Mouse (Mus musculus): Measurements from ENCODE around the gene Srrm4. TPM values are rescaled to one million over a fixed set of nuclear protein-coding genes. Genes with fewer than 3 reads are reported as not detected.
A peak's percentile ranks its signal among the peaks of the same experiment; 100 is the strongest.

Srrm4 gene
- polyA plus RNA-seq, 1 experiment from 2014 or later, result 1.0 TPM

GRCm38 (mm10) chr5:116476006-116476405 lies 115.6 kb downstream of the Srrm4 start:
- Histone ChIP-seq H3K27ac (ENCODE audit: low read depth) (no peak overlapping the region), H3K4me1 (ENCODE audit: insufficient read depth) (no peaks in the 10 kb centered on the region), H3K36me3 (replicated peaks; ENCODE audit: insufficient read depth, low read length) (no peaks in the 10 kb centered on the region), H3K4me2 (ENCODE audit: low read depth, low read length) (no peak overlapping the region), H3K27me3 (ENCODE audit: insufficient read depth, low read length) (no peaks in the 10 kb centered on the region), H3K4me3 (ENCODE audit: low read depth, low read length) (no peak overlapping the region), H3K9me3 (ENCODE audit: low read length) (no peaks in the 10 kb centered on the region), H3K9ac (replicated peaks) (no peak overlapping the region)
- peak; percentile 65 for DNase-seq
- WGBS (ENCODE audit: insufficient replicate concordance), result 12% methylated on average over 15 of the region's 15 CpGs
- ATAC-seq, result no peak
- peak; percentile 79 for TF ChIP-seq CTCF (IDR thresholded peaks at IDR 0.05; ENCODE audit: low read depth)
- no peak for TF ChIP-seq EP300 (IDR thresholded peaks at IDR 0.05; ENCODE audit: low read depth)

- ATAC-seq, result no peak
- Histone ChIP-seq H3K27ac (ENCODE audit: low read depth) (no peak overlapping the region), H3K4me1 (ENCODE audit: insufficient read depth) (no peaks in the 10 kb centered on the region), H3K9me3 (ENCODE audit: low read length) (no peaks in the 10 kb centered on the region), H3K27me3 (ENCODE audit: insufficient read depth, low read length) (no peaks in the 10 kb centered on the region), H3K9ac (replicated peaks) (no peak overlapping the region), H3K4me2 (ENCODE audit: low read depth, low read length) (no peak overlapping the region), H3K36me3 (replicated peaks; ENCODE audit: insufficient read depth, low read length) (no peaks in the 10 kb centered on the region), H3K4me3 (ENCODE audit: low read depth, low read length) (no peak overlapping the region)
- no peak for DNase-seq
- 64% methylated on average over 11 of the region's 11 CpGs for WGBS (ENCODE audit: insufficient replicate concordance)
- TF ChIP-seq EP300 (IDR thresholded peaks at IDR 0.05; ENCODE audit: low read depth) (no peak), CTCF (IDR thresholded peaks at IDR 0.05; ENCODE audit: low read depth) (peak; percentile 42)
These were observed 130.1 kb downstream of the Srrm4 start for GRCm38 (mm10) chr5:116461354-116462042.

DNA sequence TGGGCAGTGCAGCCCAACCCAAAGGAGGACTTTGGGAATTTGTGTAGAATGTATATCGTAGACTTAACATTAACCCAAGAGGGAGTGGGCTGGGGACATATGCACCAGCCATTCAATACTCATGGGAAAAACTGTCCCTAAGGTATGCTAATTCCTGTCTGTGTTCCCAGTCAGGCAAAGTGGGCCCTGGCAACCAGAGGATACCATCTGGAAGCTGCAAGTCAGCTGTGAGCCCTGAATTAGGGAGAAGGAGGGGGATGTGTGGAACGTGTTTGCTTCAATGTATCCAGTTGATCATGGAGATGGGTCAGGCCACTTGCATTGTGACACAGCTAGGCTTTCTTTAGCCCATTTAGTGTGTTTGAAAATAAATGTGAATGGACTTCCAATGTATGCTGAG lies 131.6 kb downstream of the Srrm4 start:
- H3K9me3 ChIP-seq (ENCODE audit: low read length), result no peaks in the 10 kb centered on the region
- H3K4me1 ChIP-seq (ENCODE audit: insufficient read depth), result no peaks in the 10 kb centered on the region
- ATAC-seq (no peak), DNase-seq (no peak)
- no peaks in the 10 kb centered on the region for H3K36me3 ChIP-seq (replicated peaks; ENCODE audit: insufficient read depth, low read length)
- no peak overlapping the region for H3K4me2 ChIP-seq (ENCODE audit: low read depth, low read length)
- no peak overlapping the region for H3K4me3 ChIP-seq (ENCODE audit: low read depth, low read length)
- no peak overlapping the region for H3K27ac ChIP-seq (ENCODE audit: low read depth)
- no peak overlapping the region for H3K9ac ChIP-seq (replicated peaks)
- TF ChIP-seq EP300 (IDR thresholded peaks at IDR 0.05; ENCODE audit: low read depth) (no peak), CTCF (IDR thresholded peaks at IDR 0.05; ENCODE audit: low read depth) (no peak)
- WGBS (ENCODE audit: insufficient replicate concordance), result 81% methylated on average over 2 of the region's 2 CpGs
- H3K27me3 ChIP-seq (ENCODE audit: insufficient read depth, low read length), result no peaks in the 10 kb centered on the region

DNA sequence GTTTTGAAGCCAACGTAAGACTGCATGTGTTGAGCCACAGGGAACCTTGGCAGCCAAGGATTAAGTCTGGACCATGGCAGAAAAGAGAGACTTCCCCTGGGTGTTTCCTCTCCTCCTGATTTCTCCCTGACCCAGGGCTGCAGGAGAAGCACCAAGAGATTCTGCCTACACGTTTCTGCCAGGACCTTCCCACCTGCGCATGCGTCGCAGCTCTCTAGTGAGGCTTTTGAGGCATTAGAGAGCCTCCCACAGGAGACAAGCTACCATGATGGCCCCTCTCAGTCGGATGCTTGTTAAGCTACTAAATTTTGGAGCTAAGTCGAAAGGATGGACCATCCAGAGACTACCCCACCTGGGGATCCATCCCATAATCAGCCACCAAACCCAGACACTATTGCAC lies 133.8 kb downstream of the Srrm4 start:
- no peaks in the 10 kb centered on the region for H3K9me3 ChIP-seq (ENCODE audit: low read length)
- no peak for TF ChIP-seq CTCF (IDR thresholded peaks at IDR 0.05; ENCODE audit: low read depth)
- no peak for TF ChIP-seq EP300 (IDR thresholded peaks at IDR 0.05; ENCODE audit: low read depth)
- no peaks in the 10 kb centered on the region for H3K36me3 ChIP-seq (replicated peaks; ENCODE audit: insufficient read depth, low read length)
- H3K4me3 ChIP-seq (ENCODE audit: low read depth, low read length), result no peak overlapping the region
- H3K27me3 ChIP-seq (ENCODE audit: insufficient read depth, low read length), result no peaks in the 10 kb centered on the region
- 72% methylated on average over 7 of the region's 7 CpGs for WGBS (ENCODE audit: insufficient replicate concordance)
- H3K27ac ChIP-seq (ENCODE audit: low read depth), result no peak overlapping the region
- ATAC-seq (no peak), DNase-seq (no peak)
- no peak overlapping the region for H3K4me2 ChIP-seq (ENCODE audit: low read depth, low read length)
- no peaks in the 10 kb centered on the region for H3K4me1 ChIP-seq (ENCODE audit: insufficient read depth)
- H3K9ac ChIP-seq (replicated peaks), result no peak overlapping the region

GRCm38 (mm10) chr5:116456796-116457515 lies 134.7 kb downstream of the Srrm4 start:
- H3K4me2 ChIP-seq (ENCODE audit: low read depth, low read length), result peak overlapping the region; percentile 30; the same call in 1 of the 2 replicates
- H3K36me3 ChIP-seq (replicated peaks; ENCODE audit: insufficient read depth, low read length), result no peaks in the 10 kb centered on the region
- ATAC-seq (no peak), DNase-seq (no peak)
- no peaks in the 10 kb centered on the region for H3K9me3 ChIP-seq (ENCODE audit: low read length)
- no peaks in the 10 kb centered on the region for H3K27me3 ChIP-seq (ENCODE audit: insufficient read depth, low read length)
- TF ChIP-seq CTCF (IDR thresholded peaks at IDR 0.05; ENCODE audit: low read depth), result no peak
- TF ChIP-seq EP300 (IDR thresholded peaks at IDR 0.05; ENCODE audit: low read depth), result no peak
- 33% methylated on average over 10 of the region's 10 CpGs for WGBS (ENCODE audit: insufficient replicate concordance)
- H3K4me1 ChIP-seq (ENCODE audit: insufficient read depth), result no peaks in the 10 kb centered on the region
- H3K9ac ChIP-seq (replicated peaks), result no peak overlapping the region
- no peak overlapping the region for H3K4me3 ChIP-seq (ENCODE audit: low read depth, low read length)
- H3K27ac ChIP-seq (ENCODE audit: low read depth), result no peak overlapping the region

DNA sequence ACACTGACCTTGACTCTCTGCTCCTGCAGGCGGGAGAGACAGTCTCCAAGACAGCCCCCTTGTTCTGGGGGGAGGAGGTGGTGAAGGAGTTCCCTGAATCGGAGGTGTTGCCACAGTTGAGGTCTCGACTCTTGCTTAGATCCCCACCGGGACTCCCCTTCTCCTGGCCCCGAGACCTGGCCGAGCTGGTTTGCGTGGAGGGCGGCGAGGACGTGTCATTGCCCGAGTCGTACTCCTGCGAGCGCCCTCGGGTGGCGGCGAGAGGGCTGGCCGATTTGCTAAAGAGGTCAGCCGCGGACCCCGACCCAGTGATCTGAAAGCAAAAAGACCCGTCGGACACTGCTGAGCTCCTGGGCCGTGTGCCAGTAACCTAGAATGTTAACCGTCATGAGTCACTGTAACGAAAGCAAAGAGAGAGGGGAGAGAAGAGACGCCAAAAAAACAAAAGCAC lies 138.2 kb downstream of the Srrm4 start:
- TF ChIP-seq EP300 (IDR thresholded peaks at IDR 0.05; ENCODE audit: low read depth), result no peak
- peak; percentile 58 for TF ChIP-seq CTCF (IDR thresholded peaks at IDR 0.05; ENCODE audit: low read depth)
- Histone ChIP-seq H3K27me3 (ENCODE audit: insufficient read depth, low read length) (no peaks in the 10 kb centered on the region), H3K4me1 (ENCODE audit: insufficient read depth) (no peaks in the 10 kb centered on the region), H3K27ac (ENCODE audit: low read depth) (peak overlapping the region; percentile 34; the same call in 1 of the 2 replicates), H3K36me3 (replicated peaks; ENCODE audit: insufficient read depth, low read length) (no peaks in the 10 kb centered on the region), H3K9me3 (ENCODE audit: low read length) (no peaks in the 10 kb centered on the region), H3K4me3 (ENCODE audit: low read depth, low read length) (peak overlapping the region; percentile 34), H3K4me2 (ENCODE audit: low read depth, low read length) (peak overlapping the region; percentile 64), H3K9ac (replicated peaks) (peak overlapping the region; percentile 50)
- DNase-seq (peak; percentile 73), ATAC-seq (peak; percentile 66)
- 3% methylated on average over 27 of the region's 27 CpGs for WGBS (ENCODE audit: insufficient replicate concordance)
